Mouse (Mus musculus) heart, adult 2 months (tissue): ENCODE measurements at regions not wholly inside any gene's neighbourhood (a gene's known extent, or its start where the extent isn't known, plus 50 kb on each side); places are given as distances from the start of the nearest gene placed in this dataset.

Experiments
- DNase-seq, 2 experiments: peaks; one replicate each; pipeline ENCODE4 v3.0.0; 2021
- H3K27ac ChIP-seq: fragments of 200-600 bp; 2 replicates; pipeline ENCODE4 v1.8.1; 2022
- H3K27me3 ChIP-seq: fragments of 200-500 bp; 2 replicates; pipeline ENCODE4 v1.6.1; 2012; ENCODE audit warnings: mild to moderate bottlenecking, low read length, inconsistent platforms, mixed read lengths; ENCODE audit not compliant: control insufficient read depth, insufficient read depth
- H3K36me3 ChIP-seq: fragments of 200-500 bp; 2 replicates; pipeline ENCODE4 v1.6.1; 2012; ENCODE audit warnings: low read length, inconsistent platforms; ENCODE audit not compliant: control insufficient read depth, insufficient read depth
- H3K4me1 ChIP-seq: fragments of 200-500 bp; 2 replicates; pipeline ENCODE4 v1.6.1; 2011; ENCODE audit warnings: low read length; ENCODE audit not compliant: control insufficient read depth, insufficient read depth
- H3K4me3 ChIP-seq: fragments of 200-600 bp; 2 replicates; pipeline ENCODE4 v1.8.1; 2022
- H3K79me2 ChIP-seq: fragments of 200-500 bp; replicated peaks from 2 replicates; pipeline ENCODE4 v1.6.1; 2012; ENCODE audit warnings: mild to moderate bottlenecking, inconsistent platforms, low read length, moderate library complexity, mixed read lengths; ENCODE audit not compliant: control insufficient read depth, insufficient read depth
- H3K9ac ChIP-seq: fragments of 200-500 bp; 2 replicates; pipeline ENCODE4 v1.6.1; 2012; ENCODE audit warnings: low read depth, mild to moderate bottlenecking, control low read depth, inconsistent platforms, low read length, mixed read lengths
- CTCF ChIP-seq: fragments of 200-600 bp; IDR thresholded peaks from 2 replicates; pipeline ENCODE4 v1.8.1; 2022; ENCODE audit warnings: antibody characterized with exemption, mild to moderate bottlenecking, moderate library complexity
- EP300 ChIP-seq: fragments of 200-500 bp; IDR thresholded peaks from 2 replicates; pipeline ENCODE4 v1.6.1; 2011; ENCODE audit warnings: low read depth, low read length, control low read depth; ENCODE audit not compliant: insufficient read depth
- POLR2A ChIP-seq: fragments of 200-500 bp; IDR thresholded peaks from 2 replicates; pipeline ENCODE4 v1.6.1; 2011; ENCODE audit warnings: mild to moderate bottlenecking, low read depth, low read length, control low read depth; ENCODE audit not compliant: insufficient read depth
- WGBS: fragments of 180-500 bp; shearing (Covaris S2); methylation state at CpG from one replicate; pipeline ENCODE4 v1.1.7; 2018; 5-methylcytosine and 5-hydroxymethylcytosine counted together
- intact Hi-C: fragments of 180-260 bp; cut with DNase I; formaldehyde crosslinking; loops from one replicate; pipeline ENCODE4 v1.15.1; 2025

GRCm38 (mm10) chr4:56618433-56618832 lies 121.4 kb upstream of the Gm26657 start:
- intact Hi-C loops = no loop called here
- Histone ChIP-seq H3K27ac (no peak overlapping the region), H3K4me3 (no peak overlapping the region), H3K36me3 (no peaks in the 10 kb centered on the region), H3K27me3 (no peaks in the 10 kb centered on the region), H3K9ac (no peak overlapping the region), H3K4me1 (no peaks in the 10 kb centered on the region), H3K79me2 (no peaks in the 10 kb centered on the region)
- DNase-seq = no peak
- WGBS = 89% methylated on average over 5 of the region's 5 CpGs
- TF ChIP-seq CTCF (no peak), EP300 (no peak), POLR2A (no peak)

GRCm38 (mm10) chr4:56617661-56618360 lies 122.1 kb upstream of the Gm26657 start:
- H3K4me1 ChIP-seq = no peaks in the 10 kb centered on the region
- H3K36me3 ChIP-seq = no peaks in the 10 kb centered on the region
- no peaks in the 10 kb centered on the region for H3K79me2 ChIP-seq
- H3K27ac ChIP-seq = no peak overlapping the region
- H3K9ac ChIP-seq = no peak overlapping the region
- no peak for DNase-seq
- no peak for TF ChIP-seq POLR2A
- WGBS = 68% methylated on average over 10 of the region's 10 CpGs
- intact Hi-C loops = no loop called here
- no peaks in the 10 kb centered on the region for H3K27me3 ChIP-seq
- no peak overlapping the region for H3K4me3 ChIP-seq

- DNase-seq = peak; percentile 22 to 32
- no peak overlapping the region for H3K4me3 ChIP-seq
- H3K9ac ChIP-seq = no peak overlapping the region
- no peak overlapping the region for H3K27ac ChIP-seq
- TF ChIP-seq CTCF (no peak), EP300 (no peak), POLR2A (no peak)
- intact Hi-C loops = no loop called here
- 26% methylated on average over 4 of the region's 4 CpGs for WGBS
- no peaks in the 10 kb centered on the region for H3K36me3 ChIP-seq
- H3K79me2 ChIP-seq = no peaks in the 10 kb centered on the region
- no peaks in the 10 kb centered on the region for H3K27me3 ChIP-seq
- H3K4me1 ChIP-seq = peaks cover 2% of the 10 kb centered on the region
Observed at GRCm38 (mm10) chr4:56612325-56612724, 127.5 kb upstream of the Gm26657 start.

- WGBS = 36% methylated on average over 4 of the region's 4 CpGs
- TF ChIP-seq CTCF (no peak), EP300 (no peak), POLR2A (no peak)
Observed at GRCm38 (mm10) chr4:56611751-56612150, 128.1 kb upstream of the Gm26657 start.

GRCm38 (mm10) chr4:56610273-56610672 lies 129.6 kb upstream of the Gm26657 start:
- H3K36me3 ChIP-seq = no peaks in the 10 kb centered on the region
- H3K4me1 ChIP-seq = peaks cover 4% of the 10 kb centered on the region
- DNase-seq = no peak
- H3K27ac ChIP-seq = no peak overlapping the region
- intact Hi-C loops = no loop called here
- 74% methylated on average over 6 of the region's 6 CpGs for WGBS
- TF ChIP-seq CTCF = no peak
- no peak for TF ChIP-seq EP300
- TF ChIP-seq POLR2A = no peak
- H3K27me3 ChIP-seq = no peaks in the 10 kb centered on the region
- no peak overlapping the region for H3K9ac ChIP-seq
- H3K79me2 ChIP-seq = no peaks in the 10 kb centered on the region
- H3K4me3 ChIP-seq = no peak overlapping the region

More at GRCm38 (mm10) chr4:56611751-56612150, 128.1 kb upstream of the Gm26657 start:
- H3K9ac ChIP-seq = no peak overlapping the region
- no peak for DNase-seq
- no peaks in the 10 kb centered on the region for H3K36me3 ChIP-seq
- no peak overlapping the region for H3K27ac ChIP-seq
- no peaks in the 10 kb centered on the region for H3K27me3 ChIP-seq
- no peak overlapping the region for H3K4me3 ChIP-seq
- no peaks in the 10 kb centered on the region for H3K79me2 ChIP-seq
- peaks cover 4% of the 10 kb centered on the region for H3K4me1 ChIP-seq
- intact Hi-C loops = no loop called here

GRCm38 (mm10) chr4:56608701-56609100 lies 131.2 kb upstream of the Gm26657 start:
- H3K4me3 ChIP-seq = no peak overlapping the region
- H3K9ac ChIP-seq = no peak overlapping the region
- peaks cover 4% of the 10 kb centered on the region for H3K4me1 ChIP-seq
- H3K79me2 ChIP-seq = no peaks in the 10 kb centered on the region
- intact Hi-C loops = no loop called here
- TF ChIP-seq EP300 (no peak), POLR2A (no peak), CTCF (no peak)
- no peaks in the 10 kb centered on the region for H3K36me3 ChIP-seq
- WGBS = 72% methylated on average over 4 of the region's 4 CpGs
- H3K27ac ChIP-seq = no peak overlapping the region
- no peak for DNase-seq
- H3K27me3 ChIP-seq = no peaks in the 10 kb centered on the region
